Mouse (Mus musculus): Measurements from ENCODE around the gene Adipor1. TPM values are rescaled to one million over a fixed set of nuclear protein-coding genes. Genes with fewer than 3 reads are reported as not detected.

The Adipor1 gene
- polyA plus RNA-seq, 1 experiment from 2014 or later, result 102 TPM

DNA sequence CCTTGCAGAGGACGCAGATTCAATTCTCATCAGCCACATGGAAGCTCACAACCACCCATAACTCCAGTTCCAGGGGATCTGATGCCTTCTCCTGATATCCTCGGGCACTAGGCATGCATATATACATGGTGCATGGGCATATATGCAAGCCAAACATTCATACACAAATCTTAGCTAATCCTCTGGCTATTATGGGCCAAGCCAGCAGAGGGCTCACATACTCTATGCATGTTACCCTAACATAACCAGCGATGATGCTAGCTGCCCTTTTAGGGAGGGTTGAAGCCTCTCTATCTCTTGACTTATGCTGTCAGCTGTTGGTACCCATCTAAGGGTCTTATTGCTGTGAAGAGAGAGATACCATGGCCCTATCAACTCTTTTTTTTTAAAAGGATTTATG lies 35.8 kb downstream of the Adipor1 start:
- H3K4me2 ChIP-seq (replicated peaks), result no peak overlapping the region
- H3K9me3 ChIP-seq (replicated peaks), result no peaks in the 10 kb centered on the region
- no peak overlapping the region for H3K27ac ChIP-seq (replicated peaks)
- peaks cover 6% of the 10 kb centered on the region for H3K4me1 ChIP-seq
- 40% methylated on average over 3 of the region's 3 CpGs for WGBS
- H3K27me3 ChIP-seq, result no peaks in the 10 kb centered on the region
- H3K36me3 ChIP-seq, result no peaks in the 10 kb centered on the region
- no peak for ATAC-seq (ENCODE audit: insufficient number of reproducible peaks, low FRiP score, low TSS enrichment, low read depth)
- H3K9ac ChIP-seq, result no peak overlapping the region
- H3K4me3 ChIP-seq (replicated peaks), result no peak overlapping the region

DNA sequence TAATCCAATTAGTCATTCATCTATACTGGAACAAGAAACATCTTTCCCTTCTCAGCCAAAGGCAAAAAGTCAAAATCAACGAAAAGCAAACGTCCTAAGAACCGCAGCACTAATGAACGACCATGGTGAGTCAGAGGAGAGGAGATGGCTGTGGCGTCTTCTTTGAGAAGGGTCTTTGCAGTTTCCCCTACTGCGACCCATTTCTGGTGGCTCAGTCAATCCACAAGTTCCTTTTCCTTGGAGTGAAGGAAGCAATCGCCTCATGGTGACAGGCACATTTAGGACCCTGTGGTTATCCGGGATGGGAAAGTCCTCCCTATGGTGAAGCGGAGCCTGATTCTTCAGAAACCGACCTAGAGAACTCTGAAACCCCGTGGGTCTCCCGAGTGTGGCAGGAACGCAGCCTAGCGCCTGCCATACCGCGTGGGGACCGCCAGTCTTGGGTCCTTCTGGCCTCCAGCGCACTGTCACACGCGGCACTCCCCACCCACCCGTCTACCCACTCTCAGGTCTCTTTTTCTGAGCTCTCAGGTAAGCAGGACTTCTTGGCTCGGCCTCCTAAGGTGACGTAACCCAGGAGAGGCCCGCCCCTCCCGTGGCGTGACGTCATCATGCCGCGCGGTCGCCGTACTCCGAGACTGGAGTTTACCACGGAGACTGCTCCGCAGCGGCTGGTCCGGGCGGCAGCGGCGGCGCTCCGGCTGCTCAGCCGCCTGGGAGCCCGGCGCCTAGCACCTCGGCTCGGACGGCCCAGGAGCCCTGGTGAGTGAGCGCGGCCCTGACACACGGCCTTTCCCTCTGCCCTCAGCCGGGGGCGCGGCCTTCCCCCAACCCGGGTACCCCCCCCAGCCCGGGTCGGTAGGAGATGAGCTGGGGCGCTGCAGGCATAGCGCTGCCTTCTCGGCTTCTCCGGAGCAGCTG lies 40.0 kb downstream of the Adipor1 start, which contains the start of gene Klhl12:
Klhl12 (plus strand) TSS at position 628 of the 921 bp plus-strand sequence.
- peaks cover 13% of the 10 kb centered on the region for H3K4me1 ChIP-seq
- peak within 1 kb of the TSS; percentile 97 for H3K4me3 ChIP-seq (replicated peaks)
- peaks cover 17% of the 10 kb centered on the region for H3K36me3 ChIP-seq
- WGBS, result under 1% methylated on average over 60 of the region's 61 CpGs
- H3K4me2 ChIP-seq (replicated peaks), result peak within 1 kb of the TSS; percentile 82
- H3K27ac ChIP-seq (replicated peaks), result peak within 1 kb of the TSS; percentile 82
- peak; percentile 95 for ATAC-seq (ENCODE audit: insufficient number of reproducible peaks, low FRiP score, low TSS enrichment, low read depth)
- peak within 1 kb of the TSS; percentile 87 for H3K9ac ChIP-seq
- no peaks in the 10 kb centered on the region for H3K9me3 ChIP-seq (replicated peaks)
- no peaks in the 10 kb centered on the region for H3K27me3 ChIP-seq

DNA sequence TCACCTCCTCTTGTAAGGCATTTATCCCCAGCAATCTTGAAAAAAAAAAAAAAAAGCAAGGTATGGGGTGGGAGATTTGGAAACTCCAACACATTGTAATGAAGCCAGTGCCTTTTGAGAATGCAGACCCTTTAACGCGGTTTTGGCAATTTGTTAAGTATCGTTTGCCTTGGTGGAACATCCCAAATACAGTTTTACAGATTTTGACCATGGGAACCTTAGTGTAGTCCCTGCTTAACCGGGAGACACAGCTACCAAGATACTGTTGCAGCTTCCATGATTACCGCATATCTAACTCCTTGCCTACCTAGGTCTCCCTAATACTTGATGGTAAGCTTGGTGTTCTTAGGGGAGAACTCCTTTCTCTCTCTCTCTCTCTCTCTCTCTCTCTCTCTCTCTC lies 40.9 kb downstream of the Adipor1 start:
- Histone ChIP-seq H3K27me3 (no peaks in the 10 kb centered on the region), H3K27ac (replicated peaks) (no peak overlapping the region), H3K9ac (peak overlapping the region; percentile 87), H3K9me3 (replicated peaks) (no peaks in the 10 kb centered on the region), H3K36me3 (peaks cover 24% of the 10 kb centered on the region), H3K4me2 (replicated peaks) (peak overlapping the region; percentile 82), H3K4me1 (peaks cover 13% of the 10 kb centered on the region), H3K4me3 (replicated peaks) (peak overlapping the region; percentile 97)
- 15% methylated on average over 5 of the region's 5 CpGs for WGBS
- ATAC-seq (ENCODE audit: insufficient number of reproducible peaks, low FRiP score, low TSS enrichment, low read depth), result no peak

- 89% methylated on average over 7 of the region's 7 CpGs for WGBS
- no peak for ATAC-seq (ENCODE audit: insufficient number of reproducible peaks, low FRiP score, low TSS enrichment, low read depth)
- Histone ChIP-seq H3K27ac (replicated peaks) (no peak overlapping the region), H3K27me3 (no peaks in the 10 kb centered on the region), H3K9me3 (replicated peaks) (no peaks in the 10 kb centered on the region), H3K9ac (no peak overlapping the region), H3K36me3 (peaks cover 36% of the 10 kb centered on the region), H3K4me2 (replicated peaks) (no peak overlapping the region), H3K4me3 (replicated peaks) (no peak overlapping the region), H3K4me1 (peaks cover 13% of the 10 kb centered on the region)
These were observed 43.1 kb downstream of the Adipor1 start for GRCm38 (mm10) chr1:134458139-134458727.

DNA sequence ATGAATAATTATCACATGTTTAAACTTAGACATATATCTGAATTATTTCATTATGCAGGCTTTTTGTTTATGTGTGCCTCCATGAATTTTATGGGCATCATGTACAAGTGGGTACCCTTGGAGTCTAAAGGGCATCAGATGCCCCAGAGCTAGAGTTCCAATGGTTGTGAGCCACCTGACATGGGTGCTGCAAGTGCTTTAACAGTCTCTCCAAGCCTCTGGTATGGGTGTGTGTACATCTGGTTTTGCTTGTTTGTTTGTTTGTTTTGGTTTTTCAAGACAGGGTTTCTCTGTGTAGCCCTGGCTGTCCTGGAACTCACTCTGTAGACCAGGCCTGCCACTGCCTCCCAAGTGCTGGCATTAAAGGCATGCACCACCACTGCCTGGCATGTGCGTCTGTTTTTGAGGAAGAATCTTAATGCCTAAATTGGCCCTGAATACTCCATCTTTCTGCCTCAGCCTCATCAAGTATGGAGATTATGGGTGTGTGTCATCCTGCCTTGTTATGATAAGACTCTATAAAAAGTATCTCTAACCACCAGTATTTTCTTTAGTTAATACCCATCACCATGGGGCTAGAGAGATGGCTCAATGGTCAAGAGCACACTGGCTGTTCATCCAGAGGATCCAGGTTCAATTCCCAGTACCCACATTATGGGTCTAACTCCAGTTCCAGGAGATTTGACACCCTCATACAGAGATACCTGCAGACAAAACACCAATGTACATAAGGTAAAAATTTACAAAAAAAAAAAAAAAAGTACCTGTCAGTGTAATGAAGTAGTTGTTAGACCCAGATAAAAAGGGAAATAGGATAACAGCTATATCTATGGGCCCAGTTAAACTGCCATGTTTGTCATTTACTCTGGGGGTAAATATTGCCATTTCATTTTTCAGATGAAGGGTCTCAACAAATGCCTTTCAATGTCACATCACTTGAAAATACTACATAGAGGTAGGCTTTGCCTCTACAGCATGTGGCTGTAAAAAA lies 45.4 kb downstream of the Adipor1 start:
- Histone ChIP-seq H3K36me3 (peaks cover 47% of the 10 kb centered on the region), H3K4me2 (replicated peaks) (no peak overlapping the region), H3K9ac (no peak overlapping the region), H3K9me3 (replicated peaks) (no peaks in the 10 kb centered on the region), H3K27me3 (no peaks in the 10 kb centered on the region), H3K27ac (replicated peaks) (no peak overlapping the region), H3K4me1 (peaks cover 8% of the 10 kb centered on the region), H3K4me3 (replicated peaks) (no peak overlapping the region)
- ATAC-seq (ENCODE audit: insufficient number of reproducible peaks, low FRiP score, low TSS enrichment, low read depth), result no peak
- WGBS, result 88% methylated on average over 1 of the region's 1 CpGs

Other genes starting within 250 kb of the Adipor1 start
- 22.8 and 30.2 TPM in 2 replicates for gene Chil1, start 233.2 kb upstream of the Adipor1 start, polyA plus RNA-seq (2015; fragmentation: Nextera tagmentation; extraction: Ambion mirVana)
- gene Mybph, start 221.9 kb upstream of the Adipor1 start, polyA plus RNA-seq (2015; fragmentation: Nextera tagmentation; extraction: Ambion mirVana), result 102 and 127 TPM in 2 replicates
- 3.8 and 4.1 TPM in 2 replicates for gene Adora1, start 179.9 kb upstream of the Adipor1 start, polyA plus RNA-seq (2015; fragmentation: Nextera tagmentation; extraction: Ambion mirVana)
- gene Myog, start 125.4 kb upstream of the Adipor1 start, polyA plus RNA-seq (2015; fragmentation: Nextera tagmentation; extraction: Ambion mirVana), result 186 and 239 TPM in 2 replicates
- gene Ppfia4, start 82.5 kb upstream of the Adipor1 start, polyA plus RNA-seq (2015; fragmentation: Nextera tagmentation; extraction: Ambion mirVana), result 11.6 and 12.2 TPM in 2 replicates
- gene Tmem183a, start 53.4 kb upstream of the Adipor1 start, polyA plus RNA-seq (2015; fragmentation: Nextera tagmentation; extraction: Ambion mirVana), result 70.3 and 82.6 TPM in 2 replicates
- not detected in 2 replicates for gene 4933406M09Rik, start 29.4 kb upstream of the Adipor1 start, polyA plus RNA-seq (2015; fragmentation: Nextera tagmentation; extraction: Ambion mirVana)
- 41.0 and 41.2 TPM in 2 replicates for gene Cyb5r1, start 9.8 kb upstream of the Adipor1 start, polyA plus RNA-seq (2015; fragmentation: Nextera tagmentation; extraction: Ambion mirVana)
- 25.6 and 27.6 TPM in 2 replicates for gene Klhl12, start 40.2 kb downstream of the Adipor1 start, polyA plus RNA-seq (2015; fragmentation: Nextera tagmentation; extraction: Ambion mirVana)
- 41.0 and 41.4 TPM in 2 replicates for gene Rabif, start 79.3 kb downstream of the Adipor1 start, polyA plus RNA-seq (2015; fragmentation: Nextera tagmentation; extraction: Ambion mirVana)
- gene Mgat4e, start 134.3 kb downstream of the Adipor1 start, polyA plus RNA-seq (2015; fragmentation: Nextera tagmentation; extraction: Ambion mirVana), result not detected in 2 replicates
- 73.5 and 76.0 TPM in 2 replicates for gene Kdm5b, start 144.8 kb downstream of the Adipor1 start, polyA plus RNA-seq (2015; fragmentation: Nextera tagmentation; extraction: Ambion mirVana)
- 0.56 and 1.0 TPM in 2 replicates for gene Syt2, start 231.3 kb downstream of the Adipor1 start, polyA plus RNA-seq (2015; fragmentation: Nextera tagmentation; extraction: Ambion mirVana)